Mouse (Mus musculus) cerebellum, adult 2 months (tissue): ENCODE measurements at regions not wholly inside any gene's neighbourhood (a gene's known extent, or its start where the extent isn't known, plus 50 kb on each side); places are given as distances from the start of the nearest gene placed in this dataset.

Experiments used
- CTCF ChIP-seq: fragments of 200-500 bp; IDR thresholded peaks from 2 replicates; pipeline ENCODE4 v1.5.1; 2011; ENCODE audit warnings: low read depth, mild to moderate bottlenecking, control low read depth, low read length, moderate library complexity, borderline replicate concordance; ENCODE audit not compliant: insufficient read depth
- POLR2A ChIP-seq: fragments of 200-500 bp; IDR thresholded peaks from 2 replicates; pipeline ENCODE4 v1.6.1; 2011; ENCODE audit warnings: low read length, control low read depth, borderline replicate concordance; ENCODE audit not compliant: insufficient read depth

GRCm38 (mm10) chr1:184668428-184668827 is 64.0 kb downstream of the Hlx start:
- TF ChIP-seq POLR2A (no peak), CTCF (no peak)
